Mouse (Mus musculus) liver, embryonic 14.5 days (tissue): ENCODE data around the gene Fbln1. TPM values are rescaled to one million over a fixed set of nuclear protein-coding genes. Genes with fewer than 3 reads are reported as not detected.
"Not testable (repeated sequence)": the region's sequence is repeated elsewhere in the genome, so short reads cannot be mapped to it uniquely, and the experiment has no call there.

ENCODE experiments used
- ATAC-seq: fragments of 200-750 bp; cut with Nextera tagmentation; 2 replicates; pipeline ENCODE4 v1.8.0; 2017; ENCODE audit warnings: moderate number of reproducible peaks, mild to moderate bottlenecking, moderate library complexity; ENCODE audit not compliant: insufficient read depth
- DNase-seq, 3 experiments: peaks; one replicate each; pipeline ENCODE4 v3.0.0-alpha.2; 2012 to 2013; ENCODE audit warnings: low read depth in 3 of 3, low spot score in 3 of 3
- H3K27ac ChIP-seq: fragments of 300-500 bp; sonication (generic); 2 replicates; pipeline ENCODE4 v1.5.1; 2014; ENCODE audit warnings: moderate library complexity, mild to moderate bottlenecking, control low read depth, inconsistent platforms
- H3K27me3 ChIP-seq: fragments of 300-500 bp; sonication (generic); 2 replicates; pipeline ENCODE4 v1.6.1; 2014; ENCODE audit warnings: mild to moderate bottlenecking, low read length, moderate library complexity; ENCODE audit not compliant: control insufficient read depth, insufficient read depth
- H3K36me3 ChIP-seq: fragments of 300-500 bp; sonication (generic); replicated peaks from 2 replicates; pipeline ENCODE4 v1.6.1; 2014; ENCODE audit warnings: low read depth; ENCODE audit not compliant: control insufficient read depth, insufficient read depth
- H3K4me1 ChIP-seq, 2 experiments: fragments of 200-500 bp in 1 of 2; fragments of 300-500 bp in 1 of 2; sonication (generic) in 1 of 2; replicated peaks; 2 replicates each; pipeline ENCODE4 v1.6.1; 2012 to 2014; ENCODE audit warnings: antibody characterized with exemption in 1 of 2, inconsistent platforms in 1 of 2, low read length in 1 of 2; ENCODE audit not compliant: control insufficient read depth in 2 of 2, insufficient read depth in 2 of 2
- H3K4me2 ChIP-seq: fragments of 300-500 bp; sonication (generic); 2 replicates; pipeline ENCODE4 v1.6.1; 2014; ENCODE audit warnings: low read depth, mild to moderate bottlenecking, control low read depth, moderate library complexity
- H3K4me3 ChIP-seq, 2 experiments: fragments of 200-500 bp in 1 of 2; fragments of 300-500 bp in 1 of 2; sonication (generic) in 1 of 2; 2 replicates each; pipeline ENCODE4 v1.5.1; 2012 to 2014; ENCODE audit warnings: low read depth in 2 of 2, low read length in 2 of 2, mild to moderate bottlenecking in 2 of 2, control low read depth in 1 of 2, inconsistent platforms in 1 of 2, moderate library complexity in 1 of 2; ENCODE audit not compliant: insufficient read depth in 1 of 2
- H3K9ac ChIP-seq: fragments of 300-500 bp; sonication (generic); replicated peaks from 2 replicates; pipeline ENCODE4 v1.6.1; 2014; ENCODE audit warnings: mild to moderate bottlenecking, control low read depth, moderate library complexity
- H3K9me3 ChIP-seq: fragments of 300-500 bp; sonication (generic); 2 replicates; pipeline ENCODE4 v1.6.1; 2016; ENCODE audit warnings: low read length, mixed read lengths; ENCODE audit not compliant: control insufficient read depth
- CTCF ChIP-seq: IDR thresholded peaks from 2 replicates; pipeline ENCODE4 v1.5.1; 2016; ENCODE audit warnings: antibody characterized with exemption, low read depth, control low read depth
- EP300 ChIP-seq: IDR thresholded peaks from 2 replicates; pipeline ENCODE4 v1.6.1; 2016; ENCODE audit warnings: antibody characterized with exemption, low read depth
- WGBS: fragments of 180-500 bp; shearing (Covaris S2); extraction: QIAGEN DNeasy Blood & Tissue Kit; methylation state at CpG from one replicate; pipeline ENCODE4 v1.1.7; 2014; ENCODE audit not compliant: insufficient replicate concordance; 5-methylcytosine and 5-hydroxymethylcytosine counted together
- polyA plus RNA-seq, 2 experiments: library from polyadenylated mRNA; depleted of rRNA in 1 of 2; stranded (reverse) in 1 of 2; unstranded in 1 of 2; fragments of >200 nt; fragmentation: Nextera tagmentation in 1 of 2; extraction: Ambion mirVana in 1 of 2; gene quantifications; 2 replicates each; pipeline versions ENCODE4 v1.2.1 to v1.2.3; 2012 to 2014

Gene Fbln1
- polyA plus RNA-seq, 2 experiments = 4.9 to 5.4 TPM

DNA sequence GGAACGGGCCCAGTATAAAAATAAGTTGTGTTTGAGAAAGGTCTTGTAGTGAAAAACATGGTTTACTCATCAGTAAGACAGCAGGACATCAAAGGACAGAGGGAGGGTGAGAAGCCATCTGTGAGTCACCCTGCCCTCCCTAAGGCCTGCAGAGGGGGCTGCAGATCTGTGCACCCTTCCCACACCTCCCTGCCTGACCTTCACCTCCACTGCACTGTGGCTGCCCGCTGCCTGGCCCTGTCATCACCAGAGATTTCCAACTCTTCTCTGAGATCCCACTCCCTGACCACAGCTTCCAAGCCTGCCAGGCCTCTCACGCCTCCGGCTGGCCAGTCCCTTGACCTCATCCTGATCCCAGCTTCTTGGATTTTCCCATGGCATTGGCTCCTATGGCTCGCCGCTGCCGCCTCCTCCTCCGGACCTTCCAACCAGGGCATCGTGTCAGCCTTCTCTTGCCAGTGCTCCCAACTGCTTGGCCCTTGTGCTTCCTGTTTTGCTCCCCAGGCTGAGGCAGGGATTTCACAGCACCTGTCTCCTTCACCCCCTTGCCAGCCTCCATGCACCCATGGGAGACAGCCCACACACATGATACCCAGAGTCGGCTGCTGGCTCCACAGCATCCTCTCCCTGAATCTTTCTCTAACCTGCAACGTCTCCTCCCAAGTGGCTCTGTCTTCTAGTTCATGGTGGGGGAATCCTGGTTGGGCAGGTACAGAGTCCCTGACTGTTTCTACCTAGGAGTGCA, 114.3 kb downstream of the Fbln1 start:
- no peak for TF ChIP-seq EP300
- peak; percentile 14; the same call in 1 of the 2 replicates for TF ChIP-seq CTCF
- Histone ChIP-seq H3K36me3 (no peaks in the 10 kb centered on the region), H3K4me2 (no peak overlapping the region), H3K4me1 (no peaks in the 10 kb centered on the region), H3K27ac (no peak overlapping the region), H3K4me3 (no peak overlapping the region), H3K27me3 (no peaks in the 10 kb centered on the region), H3K9ac (no peak overlapping the region), H3K9me3 (no peaks in the 10 kb centered on the region)
- 68% methylated on average over 11 of the region's 11 CpGs for WGBS
- DNase-seq = no peak
- ATAC-seq = no peak

DNA sequence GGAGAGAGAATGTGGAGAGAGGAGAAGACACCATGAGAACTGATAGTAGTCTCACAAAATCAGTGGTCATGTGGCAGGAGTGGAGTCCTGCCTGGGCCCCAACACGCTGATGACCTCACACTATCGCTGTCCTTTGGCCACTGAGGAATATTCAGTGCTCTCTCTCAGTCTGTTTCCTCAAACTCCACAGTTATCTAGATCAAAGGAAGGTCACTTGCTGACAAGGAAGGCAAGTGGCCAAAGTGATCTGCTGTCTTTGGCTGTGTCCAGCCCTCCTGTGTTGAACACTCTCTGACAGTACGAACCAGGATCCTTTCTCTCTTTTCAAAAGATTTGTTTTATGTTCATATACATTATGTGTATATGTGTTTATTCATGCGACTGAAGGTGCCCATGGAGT, 117.5 kb downstream of the Fbln1 start:
- Histone ChIP-seq H3K36me3 (no peaks in the 10 kb centered on the region), H3K9me3 (no peaks in the 10 kb centered on the region), H3K27me3 (no peaks in the 10 kb centered on the region), H3K4me2 (no peak overlapping the region), H3K4me3 (no peak overlapping the region), H3K4me1 (peaks cover 0 to 2% of the 10 kb centered on the region in 2 experiments; a peak in 1 of 4 replicates), H3K9ac (no peak overlapping the region), H3K27ac (no peak overlapping the region)
- WGBS = 69% methylated on average over 4 of the region's 4 CpGs
- no peak for TF ChIP-seq EP300
- no peak for TF ChIP-seq CTCF
- ATAC-seq (no peak), DNase-seq (no peak)

DNA sequence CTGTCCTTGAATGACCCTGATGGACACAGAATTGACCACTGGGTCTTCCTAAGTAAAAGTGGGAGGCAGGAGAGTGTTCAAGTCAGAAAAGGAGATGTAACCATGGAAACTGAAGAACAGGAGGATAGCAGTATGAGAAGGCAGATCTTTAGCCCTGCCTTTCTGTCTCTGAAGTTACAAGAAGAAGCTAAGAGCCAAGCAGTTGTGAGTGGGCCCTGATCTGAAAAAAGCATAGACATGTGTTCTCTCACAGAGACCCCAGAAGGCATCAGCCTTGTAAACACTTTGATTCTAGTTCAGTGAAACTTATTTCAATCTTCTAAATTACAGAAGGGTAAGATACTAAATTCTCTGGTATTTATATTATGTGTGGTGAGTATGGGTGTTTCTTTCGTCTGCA, 118.7 kb downstream of the Fbln1 start:
- H3K27me3 ChIP-seq = no peaks in the 10 kb centered on the region
- H3K4me2 ChIP-seq = no peak overlapping the region
- no peak overlapping the region for H3K4me3 ChIP-seq
- TF ChIP-seq CTCF = no peak
- TF ChIP-seq EP300 = no peak
- WGBS = 69% methylated on average over 1 of the region's 1 CpGs
- peaks cover 0 to 2% of the 10 kb centered on the region in 2 experiments; a peak in 1 of 4 replicates for H3K4me1 ChIP-seq
- no peak overlapping the region for H3K27ac ChIP-seq
- no peaks in the 10 kb centered on the region for H3K36me3 ChIP-seq
- no peak overlapping the region for H3K9ac ChIP-seq
- DNase-seq (no peak), ATAC-seq (no peak)
- no peaks in the 10 kb centered on the region for H3K9me3 ChIP-seq

DNA sequence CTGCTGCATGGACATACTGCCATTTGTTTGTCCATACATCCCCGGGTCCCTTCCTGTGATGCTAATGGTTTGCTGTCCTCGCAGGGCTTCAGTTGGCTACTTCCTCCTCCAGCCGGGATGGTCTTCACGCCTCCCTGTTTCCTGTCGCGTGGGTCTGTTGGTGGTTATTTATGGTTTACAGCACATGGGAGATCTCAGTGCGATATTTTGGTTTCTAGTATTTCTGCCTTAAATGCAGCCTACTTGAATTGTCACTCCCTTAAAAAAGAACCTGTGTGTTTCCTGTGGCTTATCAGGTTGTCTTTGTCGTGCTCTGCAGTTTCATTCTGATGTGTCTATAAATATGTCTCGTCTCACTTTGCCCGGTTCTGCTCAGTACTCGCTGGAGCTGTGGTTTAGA, 122.1 kb downstream of the Fbln1 start:
- TF ChIP-seq EP300 (no peak), CTCF (no peak)
- no peaks in the 10 kb centered on the region for H3K27me3 ChIP-seq
- H3K27ac ChIP-seq = no peak overlapping the region
- H3K9me3 ChIP-seq = no peaks in the 10 kb centered on the region
- H3K4me1 ChIP-seq = peaks cover 0 to 7% of the 10 kb centered on the region in 2 experiments; a peak in 2 of 4 replicates
- no peaks in the 10 kb centered on the region for H3K36me3 ChIP-seq
- no peak overlapping the region for H3K9ac ChIP-seq
- WGBS = 9% methylated on average over 11 of the region's 11 CpGs
- no peak overlapping the region for H3K4me3 ChIP-seq
- no peak overlapping the region for H3K4me2 ChIP-seq
- DNase-seq = no peak
- ATAC-seq = no peak

DNA sequence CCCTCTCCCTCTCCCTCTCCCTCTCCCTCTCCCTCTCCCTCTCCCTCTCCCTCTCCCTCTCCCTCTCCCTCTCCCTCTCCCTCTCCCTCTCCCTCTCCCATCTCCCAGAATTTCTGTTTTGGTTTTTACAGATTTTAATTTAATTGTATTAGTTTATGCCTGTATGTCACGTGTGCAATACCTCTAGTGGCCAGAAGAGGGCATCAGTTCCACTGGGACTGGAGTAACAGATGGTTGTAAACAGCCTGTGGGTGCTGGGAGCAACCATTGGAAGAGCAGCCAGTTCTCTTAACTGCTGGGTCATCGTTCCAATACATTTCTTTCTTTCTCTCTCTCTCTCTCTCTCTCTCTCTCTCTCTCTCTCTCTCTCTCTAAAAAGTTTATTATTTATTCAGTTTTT, 122.7 kb downstream of the Fbln1 start:
- peak; percentile 70 for TF ChIP-seq CTCF
- not testable (repeated sequence) for H3K27ac ChIP-seq, H3K36me3 ChIP-seq, H3K9ac ChIP-seq, ATAC-seq, H3K4me3 ChIP-seq, H3K9me3 ChIP-seq, DNase-seq, H3K4me2 ChIP-seq, H3K27me3 ChIP-seq, H3K4me1 ChIP-seq
- 66% methylated on average over 2 of the region's 2 CpGs for WGBS
